Mouse (Mus musculus) CD4-positive, CD25-positive, alpha-beta regulatory T cell, adult 9 weeks (primary cell): ENCODE data around the gene Tspan13. TPM values are rescaled to one million over a fixed set of nuclear protein-coding genes. Genes with fewer than 3 reads are reported as not detected.

Source experiments
- polyA plus RNA-seq: library from polyadenylated mRNA; unstranded; fragments of 100-300 nt; shearing (Covaris generic); gene quantifications from one replicate; pipeline ENCODE4 v1.2.1, GENCODE M21; 2017

Gene Tspan13
- polyA plus RNA-seq, result 271 TPM

DNA sequence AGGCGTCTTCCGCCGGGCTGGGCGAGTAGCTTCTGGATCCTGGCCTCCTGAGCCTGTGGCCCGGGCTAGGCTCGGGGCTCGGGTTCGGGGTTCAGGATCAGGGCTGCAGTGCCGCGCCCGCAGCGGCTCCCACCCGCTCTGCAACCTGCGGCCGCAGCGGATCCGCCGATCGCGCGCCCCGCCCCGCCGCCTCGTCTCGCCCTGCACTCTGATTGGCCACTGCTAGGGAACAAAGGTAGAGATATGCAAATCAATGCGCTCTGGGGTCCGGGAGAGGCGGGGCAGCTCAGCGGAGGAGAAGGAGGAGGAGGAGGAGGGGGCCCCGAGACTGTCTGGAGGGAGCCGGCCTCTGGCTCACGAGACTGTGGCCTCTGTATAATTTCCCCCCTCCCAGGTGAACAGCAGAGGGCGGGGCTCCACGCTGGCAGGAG lies at the start of gene Tspan13:
Tspan13 (minus strand) TSS at position 153 of the 431 bp plus-strand sequence.

DNA sequence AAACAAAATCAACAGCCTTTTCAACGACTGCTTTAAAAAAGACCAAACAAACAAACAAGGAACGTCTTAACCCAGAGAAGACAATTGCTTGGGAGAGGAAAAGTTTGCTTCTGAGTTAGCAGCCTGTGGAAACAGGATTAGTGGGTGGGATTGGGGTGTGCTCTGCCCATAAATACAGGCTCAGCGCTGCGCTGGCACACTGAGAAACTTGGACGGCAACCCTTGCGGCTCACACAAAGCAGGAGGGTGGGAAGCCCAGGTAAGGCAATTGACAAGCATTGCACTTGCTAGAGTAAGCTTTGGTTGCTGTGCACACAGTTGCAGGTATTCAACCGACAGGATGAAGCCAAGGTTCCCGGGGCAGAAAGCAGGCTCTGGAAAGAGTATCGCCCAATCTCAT lies 49.6 kb downstream of the Tspan13 start, which contains the start of gene Agr2:
Agr2 (plus strand) TSS at position 197 of the 400 bp plus-strand sequence.

Other genes starting within 250 kb of the Tspan13 start
- gene Agr3, start 116.9 kb downstream of the Tspan13 start, polyA plus RNA-seq, result 0.33 TPM
- gene Agr2, start 49.6 kb downstream of the Tspan13 start, polyA plus RNA-seq, result not detected
- 57.3 TPM for gene Ankmy2, start 114.6 kb upstream of the Tspan13 start, polyA plus RNA-seq
- gene Bzw2, start 115.6 kb upstream of the Tspan13 start, polyA plus RNA-seq, result 228 TPM
- not detected for gene Lrrc72, start 210.9 kb upstream of the Tspan13 start, polyA plus RNA-seq